In the genomic region with DNA sequence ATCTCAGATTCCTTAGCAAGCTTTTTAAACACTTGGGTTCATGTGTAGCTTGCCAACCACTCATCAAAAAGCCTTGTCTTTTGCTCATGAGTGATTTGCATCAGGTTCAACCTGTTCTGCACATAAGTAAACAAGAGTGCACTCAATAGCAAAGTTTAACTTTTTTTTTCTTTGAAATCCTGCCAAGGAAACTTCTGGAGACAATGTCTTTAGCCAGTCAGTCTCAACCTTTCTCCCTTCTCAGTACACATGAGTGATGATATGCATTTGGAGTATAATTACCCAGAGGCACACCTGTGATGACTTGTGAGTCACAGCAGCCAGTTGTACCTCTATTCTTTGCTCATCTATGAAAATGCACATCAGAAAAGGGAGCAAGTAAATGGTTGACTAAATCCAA, we compare ENCODE assay signal across 26 mouse cellular contexts. TPM values are rescaled to one million over a fixed set of nuclear protein-coding genes. Genes with fewer than 3 reads are reported as not detected.
DNase-seq lines count a peak whose midpoint lies in the region; ATAC-seq and TF ChIP-seq lines count a peak whose summit lies in the region.
"Had no signal": no experiment of that assay in that cellular context is flagged by ENCODE, and none has a peak within 500 bp of the region (broad histone marks: within the 10 kb centered on the region; RNA-seq: fewer than 3 reads in every experiment).

No protein-coding gene starts in this region.

- intact Hi-C loops in gastrocnemius, postnatal 14 days (cut with DNase I; ENCODE audit: low total_unique reads) = no loop called here

- no peak overlapping the region for H3K4me3 ChIP-seq in embryonic facial prominence, embryonic 14.5 days (ENCODE audit: low read depth, low read length)
- no peak overlapping the region for H3K4me3 ChIP-seq in embryonic facial prominence, embryonic 10.5 days
- no peak overlapping the region for H3K4me3 ChIP-seq in lung, embryonic 16.5 days (ENCODE audit: low read length)
- no peak overlapping the region for H3K4me3 ChIP-seq in stomach, postnatal 0 days (ENCODE audit: low read depth, low read length)
- H3K4me3 ChIP-seq: embryonic facial prominence, embryonic 15.5 days; forebrain, embryonic 12.5 days; forebrain, embryonic 15.5 days; heart, adult 2 months; heart, embryonic 10.5 days; heart, embryonic 13.5 days had no signal

- TF ChIP-seq EP300 in stomach, postnatal 0 days (optimal IDR thresholded peaks at IDR 0.05) = peak; percentile 92

- H3K4me2 ChIP-seq in embryonic facial prominence, embryonic 14.5 days (ENCODE audit: low read depth, low read length) = no peak overlapping the region
- no peak overlapping the region for H3K4me2 ChIP-seq in lung, embryonic 16.5 days (ENCODE audit: low read depth, low read length)
- no peak overlapping the region for H3K4me2 ChIP-seq in stomach, postnatal 0 days (replicated peaks; ENCODE audit: low read depth)
- H3K4me2 ChIP-seq: embryonic facial prominence, embryonic 15.5 days; forebrain, embryonic 12.5 days; forebrain, embryonic 15.5 days; heart, embryonic 13.5 days; hindbrain, embryonic 14.5 days had no signal

- no peaks in the 10 kb centered on the region for H3K36me3 ChIP-seq in embryonic facial prominence, embryonic 14.5 days (ENCODE audit: control insufficient read depth, insufficient read depth, low read length)
- no peaks in the 10 kb centered on the region for H3K36me3 ChIP-seq in embryonic facial prominence, embryonic 10.5 days (replicated peaks)
- no peaks in the 10 kb centered on the region for H3K36me3 ChIP-seq in lung, embryonic 16.5 days (ENCODE audit: control insufficient read depth, insufficient read depth, low read length)
- H3K36me3 ChIP-seq in stomach, postnatal 0 days (ENCODE audit: control insufficient read depth, insufficient read depth, low read length) = no peaks in the 10 kb centered on the region
- H3K36me3 ChIP-seq: embryonic facial prominence, embryonic 15.5 days; forebrain, embryonic 12.5 days; forebrain, embryonic 15.5 days; heart, embryonic 10.5 days; heart, embryonic 13.5 days had no signal

- DNase-seq in embryonic facial prominence, embryonic 14.5 days (ENCODE audit: low spot score) = peak; percentile 75
- DNase-seq in embryonic facial prominence, embryonic 10.5 days (ENCODE audit: low spot score) = no peak
- no peak for DNase-seq in lung, postnatal 14 days
- DNase-seq in urinary bladder, postnatal 14 days (ENCODE audit: low spot score) = peak; percentile 8
- DNase-seq in urinary bladder, postnatal 25 days (ENCODE audit: low spot score) = no peak
- DNase-seq in stomach, postnatal 0 days (ENCODE audit: low spot score) = no peak
- DNase-seq in gastrocnemius, postnatal 14 days = no peak
- DNase-seq: adrenal gland, adult 8-10 months; adrenal gland, postnatal 25 days; cerebellum, adult 11-12 months; cerebellum, adult 8-10 months; cerebellum, postnatal 10 days; cerebellum, postnatal 36 days; embryo, embryonic 11 days; gastrocnemius, postnatal 36 days; heart, adult 2 months; heart, postnatal 14 days; heart, postnatal 4 days had no signal

- H3K27ac ChIP-seq in embryonic facial prominence, embryonic 14.5 days (replicated peaks; ENCODE audit: low read depth, low read length) = no peak overlapping the region
- H3K27ac ChIP-seq in embryonic facial prominence, embryonic 10.5 days (replicated peaks) = no peak overlapping the region
- no peak overlapping the region for H3K27ac ChIP-seq in lung, embryonic 16.5 days (ENCODE audit: low read length)
- no peak overlapping the region for H3K27ac ChIP-seq in stomach, postnatal 0 days (replicated peaks)
- H3K27ac ChIP-seq: embryonic facial prominence, embryonic 15.5 days; forebrain, embryonic 12.5 days; forebrain, embryonic 15.5 days; heart, adult 2 months; heart, embryonic 10.5 days; heart, embryonic 13.5 days; hindbrain, embryonic 14.5 days had no signal

- H3K9ac ChIP-seq in embryonic facial prominence, embryonic 14.5 days (ENCODE audit: low read depth, low read length) = no peak overlapping the region
- H3K9ac ChIP-seq in lung, embryonic 16.5 days (ENCODE audit: low read length) = no peak overlapping the region
- H3K9ac ChIP-seq in stomach, postnatal 0 days (ENCODE audit: low read length) = no peak overlapping the region
- H3K9ac ChIP-seq: embryonic facial prominence, embryonic 15.5 days; forebrain, embryonic 12.5 days; forebrain, embryonic 15.5 days; heart, embryonic 13.5 days; hindbrain, embryonic 14.5 days had no signal

- H3K9me3 ChIP-seq in embryonic facial prominence, embryonic 14.5 days (ENCODE audit: control insufficient read depth, low read length) = no peaks in the 10 kb centered on the region
- H3K9me3 ChIP-seq in embryonic facial prominence, embryonic 10.5 days = no peaks in the 10 kb centered on the region
- H3K9me3 ChIP-seq in lung, embryonic 16.5 days (ENCODE audit: control insufficient read depth, low read length) = no peaks in the 10 kb centered on the region
- no peaks in the 10 kb centered on the region for H3K9me3 ChIP-seq in stomach, postnatal 0 days (ENCODE audit: control insufficient read depth, low read length)
- H3K9me3 ChIP-seq: embryonic facial prominence, embryonic 15.5 days; forebrain, embryonic 12.5 days; forebrain, embryonic 15.5 days; heart, embryonic 10.5 days; heart, embryonic 13.5 days had no signal

- no peak for TF ChIP-seq CTCF in stomach, postnatal 0 days (IDR thresholded peaks at IDR 0.05; ENCODE audit: low read depth)

- H3K27me3 ChIP-seq in embryonic facial prominence, embryonic 14.5 days (replicated peaks; ENCODE audit: control insufficient read depth, insufficient read depth, low read length) = no peaks in the 10 kb centered on the region
- no peaks in the 10 kb centered on the region for H3K27me3 ChIP-seq in embryonic facial prominence, embryonic 10.5 days (replicated peaks; ENCODE audit: low read depth, poor library complexity, severe bottlenecking)
- H3K27me3 ChIP-seq in lung, embryonic 16.5 days (ENCODE audit: control insufficient read depth, insufficient read depth, low read depth, low read length) = no peaks in the 10 kb centered on the region
- no peaks in the 10 kb centered on the region for H3K27me3 ChIP-seq in stomach, postnatal 0 days (ENCODE audit: control insufficient read depth, insufficient read depth, low read length)
- H3K27me3 ChIP-seq: embryonic facial prominence, embryonic 15.5 days; forebrain, embryonic 12.5 days; forebrain, embryonic 15.5 days; heart, embryonic 13.5 days had no signal

- no peaks in the 10 kb centered on the region for H3K4me1 ChIP-seq in embryonic facial prominence, embryonic 14.5 days (ENCODE audit: control insufficient read depth, insufficient read depth, low read length)
- no peaks in the 10 kb centered on the region for H3K4me1 ChIP-seq in embryonic facial prominence, embryonic 10.5 days
- H3K4me1 ChIP-seq in lung, embryonic 16.5 days (replicated peaks; ENCODE audit: control insufficient read depth, insufficient read depth, low read length) = peaks cover 2% of the 10 kb centered on the region; the same call in 1 of the 2 replicates
- no peaks in the 10 kb centered on the region for H3K4me1 ChIP-seq in stomach, postnatal 0 days (replicated peaks; ENCODE audit: control insufficient read depth, insufficient read depth)
- H3K4me1 ChIP-seq: embryonic facial prominence, embryonic 15.5 days; forebrain, embryonic 12.5 days; forebrain, embryonic 15.5 days; heart, embryonic 10.5 days; heart, embryonic 13.5 days had no signal

- ATAC-seq in embryonic facial prominence, embryonic 14.5 days (ENCODE audit: low read depth) = no peak
- ATAC-seq in lung, embryonic 16.5 days (ENCODE audit: low read depth) = peak; percentile 51
- ATAC-seq in stomach, postnatal 0 days (ENCODE audit: low FRiP score, low TSS enrichment) = no peak
- ATAC-seq: activated CD4-positive, CD25-positive, alpha-beta regulatory T cell, adult 4 months; forebrain, embryonic 15.5 days had no signal

RNA-seq across cellular contexts. Expression of gene Alcam, which starts 18.2 kb away (rescaled TPM):
- polyA plus RNA-seq in embryonic facial prominence, embryonic 14.5 days (2014; fragmentation: Nextera tagmentation; extraction: Ambion mirVana) = 63.7 and 73.5 TPM in 2 replicates
- 5.1 and 5.4 TPM in 2 replicates for polyA plus RNA-seq in embryonic facial prominence, embryonic 10.5 days (2016; fragmentation: Nextera tagmentation; extraction: Ambion mirVana)
- polyA plus RNA-seq in lung, embryonic 16.5 days (2015; fragmentation: Nextera tagmentation; extraction: Ambion mirVana) = 43.0 and 45.7 TPM in 2 replicates
- 19.7 and 20.4 TPM in 2 replicates for polyA plus RNA-seq in stomach, postnatal 0 days (2015; fragmentation: Nextera tagmentation; extraction: Ambion mirVana)
- 1 to 10 TPM; 1.3 to 1.4 TPM for total RNA-seq in gastrocnemius, postnatal 14 days (2021)

Comparison
In these comparisons a context has a peak if more than half of its experiments do, and no peak if none do; other contexts are left out.
1. DNase-seq: peak in embryonic facial prominence, embryonic 14.5 days (single experiment) and urinary bladder, postnatal 14 days (single experiment); none in embryonic facial prominence, embryonic 10.5 days (single experiment), lung, postnatal 14 days (single experiment), urinary bladder, postnatal 25 days (single experiment), stomach, postnatal 0 days (single experiment) and gastrocnemius, postnatal 14 days (single experiment).